Mouse (Mus musculus) kidney, embryonic 15.5 days (tissue): ENCODE results near the gene Rassf10. TPM values are rescaled to one million over a fixed set of nuclear protein-coding genes. Genes with fewer than 3 reads are reported as not detected.
A peak's percentile ranks its signal among the peaks of the same experiment; 100 is the strongest.

Experiments
- ATAC-seq: fragments of 200-750 bp; cut with Nextera tagmentation; replicated peaks from 2 replicates; pipeline ENCODE4 v1.8.0; 2017; ENCODE audit warnings: moderate TSS enrichment; ENCODE audit not compliant: low FRiP score
- H3K27ac ChIP-seq: fragments of 300-500 bp; sonication (generic); 2 replicates; pipeline ENCODE4 v1.5.1; 2015; ENCODE audit warnings: mild to moderate bottlenecking, inconsistent platforms
- H3K27me3 ChIP-seq: fragments of 300-500 bp; sonication (generic); 2 replicates; pipeline ENCODE4 v1.6.1; 2015; ENCODE audit warnings: inconsistent platforms
- H3K36me3 ChIP-seq: fragments of 300-500 bp; sonication (generic); 2 replicates; pipeline ENCODE4 v1.6.1; 2015; ENCODE audit warnings: inconsistent platforms
- H3K4me1 ChIP-seq: fragments of 300-500 bp; sonication (generic); 2 replicates; pipeline ENCODE4 v1.6.1; 2015; ENCODE audit warnings: inconsistent platforms
- H3K4me2 ChIP-seq: fragments of 300-500 bp; sonication (generic); 2 replicates; pipeline ENCODE4 v1.6.1; 2015; ENCODE audit warnings: moderate library complexity, mild to moderate bottlenecking, inconsistent platforms
- H3K4me3 ChIP-seq: fragments of 300-500 bp; sonication (generic); replicated peaks from 2 replicates; pipeline ENCODE4 v1.5.1; 2015; ENCODE audit warnings: mild to moderate bottlenecking, inconsistent platforms
- H3K9ac ChIP-seq: fragments of 300-500 bp; sonication (generic); 2 replicates; pipeline ENCODE4 v1.6.1; 2015; ENCODE audit warnings: mild to moderate bottlenecking, inconsistent platforms
- H3K9me3 ChIP-seq: fragments of 300-500 bp; sonication (generic); replicated peaks from 2 replicates; pipeline ENCODE4 v1.6.1; 2016; ENCODE audit warnings: inconsistent platforms
- WGBS: fragments of 180-500 bp; shearing (Covaris S2); methylation state at CpG from one replicate; pipeline ENCODE4 v1.1.7; 2015; ENCODE audit warnings: mixed read lengths; 5-methylcytosine and 5-hydroxymethylcytosine counted together
- polyA plus RNA-seq: library from polyadenylated mRNA; unstranded; fragments of >200 nt; fragmentation: Nextera tagmentation; extraction: Ambion mirVana; gene quantifications from 2 replicates; pipeline ENCODE4 v1.2.1, GENCODE M21; 2015

Rassf10 gene
- polyA plus RNA-seq, 1 experiment from 2014 or later, result 20.4 TPM

DNA sequence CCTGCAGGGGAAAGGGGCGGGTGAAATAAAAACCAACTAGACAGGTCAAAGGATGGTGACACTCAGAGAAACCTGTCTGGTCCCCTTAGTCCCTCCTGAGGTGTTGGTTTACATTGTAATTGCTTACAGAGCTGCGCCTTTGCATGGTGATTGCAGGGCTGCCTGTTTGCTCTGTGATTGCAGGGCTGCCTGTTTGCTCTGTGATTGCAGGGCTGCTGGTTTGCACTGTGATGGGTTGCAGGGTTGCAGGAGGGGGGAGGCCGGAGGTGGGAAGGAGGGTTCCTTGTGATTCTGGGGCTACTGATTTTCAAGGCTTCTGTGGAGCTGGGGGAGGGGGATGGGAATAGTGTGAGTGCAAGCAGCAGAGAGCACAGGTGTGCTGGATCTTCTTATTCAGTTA is 13.0 kb downstream of the Rassf10 start:
- WGBS, result 25% methylated on average over 3 of the region's 3 CpGs
- no peaks in the 10 kb centered on the region for H3K27me3 ChIP-seq
- no peak overlapping the region for H3K9ac ChIP-seq
- H3K4me3 ChIP-seq, result no peak overlapping the region
- H3K4me1 ChIP-seq, result peaks cover 12% of the 10 kb centered on the region
- ATAC-seq, result peak; percentile 56; the same call in 1 of the 2 replicates
- H3K4me2 ChIP-seq, result peak overlapping the region; percentile 33
- H3K36me3 ChIP-seq, result 0 out of 2 replicates have a peak, but pooled peaks cover 2% of the 10 kb centered on the region
- peak overlapping the region; percentile 82 for H3K27ac ChIP-seq
- H3K9me3 ChIP-seq, result peaks cover 6% of the 10 kb centered on the region

DNA sequence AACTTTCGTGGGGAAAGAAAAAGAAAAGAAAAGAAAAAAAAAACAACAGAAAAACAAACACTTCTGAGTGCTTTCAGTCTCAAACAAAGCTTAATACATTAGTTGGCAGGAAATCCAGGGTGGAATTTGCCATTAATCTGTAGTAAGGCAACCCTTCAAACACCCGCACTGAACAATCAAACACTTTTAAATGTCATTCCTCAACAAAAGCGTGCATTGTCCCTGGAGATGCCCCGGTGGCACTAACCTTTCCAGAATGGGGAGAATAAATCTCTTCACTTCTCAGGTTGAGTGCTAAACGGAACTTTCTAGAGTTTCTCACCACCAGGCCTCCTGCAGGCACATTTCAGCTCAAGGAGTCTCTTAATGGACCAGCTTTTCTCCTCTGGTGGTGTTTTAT is 29.6 kb downstream of the Rassf10 start:
- no peak for ATAC-seq
- H3K4me2 ChIP-seq, result no peak overlapping the region
- no peaks in the 10 kb centered on the region for H3K9me3 ChIP-seq
- H3K9ac ChIP-seq, result no peak overlapping the region
- no peaks in the 10 kb centered on the region for H3K27me3 ChIP-seq
- H3K36me3 ChIP-seq, result no peaks in the 10 kb centered on the region
- H3K27ac ChIP-seq, result no peak overlapping the region
- WGBS, result 35% methylated on average over 5 of the region's 5 CpGs
- H3K4me3 ChIP-seq, result no peak overlapping the region
- peaks cover 18% of the 10 kb centered on the region for H3K4me1 ChIP-seq

- Histone ChIP-seq H3K4me1 (peaks cover 18% of the 10 kb centered on the region), H3K9ac (no peak overlapping the region), H3K27ac (no peak overlapping the region), H3K27me3 (no peaks in the 10 kb centered on the region), H3K9me3 (no peaks in the 10 kb centered on the region), H3K36me3 (no peaks in the 10 kb centered on the region), H3K4me3 (no peak overlapping the region), H3K4me2 (no peak overlapping the region)
- 0 out of 2 replicates have a peak, but pooled peaks have one; percentile 9 for ATAC-seq
- WGBS, result 58% methylated on average over 17 of the region's 17 CpGs
Observed at GRCm38 (mm10) chr7:112984704-112985577, 31.2 kb downstream of the Rassf10 start.

GRCm38 (mm10) chr7:112985578-112985949 is 31.8 kb downstream of the Rassf10 start:
- 60% methylated on average over 8 of the region's 8 CpGs for WGBS
- H3K36me3 ChIP-seq, result no peaks in the 10 kb centered on the region
- H3K27me3 ChIP-seq, result no peaks in the 10 kb centered on the region
- peaks cover 18% of the 10 kb centered on the region for H3K4me1 ChIP-seq
- H3K9me3 ChIP-seq, result no peaks in the 10 kb centered on the region
- no peak overlapping the region for H3K4me3 ChIP-seq
- H3K27ac ChIP-seq, result no peak overlapping the region
- H3K9ac ChIP-seq, result no peak overlapping the region
- H3K4me2 ChIP-seq, result no peak overlapping the region
- ATAC-seq, result no peak

GRCm38 (mm10) chr7:112992928-112993327 is 39.2 kb downstream of the Rassf10 start:
- H3K9ac ChIP-seq, result no peak overlapping the region
- no peaks in the 10 kb centered on the region for H3K9me3 ChIP-seq
- no peaks in the 10 kb centered on the region for H3K27me3 ChIP-seq
- H3K4me1 ChIP-seq, result no peaks in the 10 kb centered on the region
- H3K27ac ChIP-seq, result no peak overlapping the region
- no peak for ATAC-seq
- no peak overlapping the region for H3K4me2 ChIP-seq
- H3K36me3 ChIP-seq, result no peaks in the 10 kb centered on the region
- WGBS, result 80% methylated on average over 5 of the region's 5 CpGs
- no peak overlapping the region for H3K4me3 ChIP-seq

DNA sequence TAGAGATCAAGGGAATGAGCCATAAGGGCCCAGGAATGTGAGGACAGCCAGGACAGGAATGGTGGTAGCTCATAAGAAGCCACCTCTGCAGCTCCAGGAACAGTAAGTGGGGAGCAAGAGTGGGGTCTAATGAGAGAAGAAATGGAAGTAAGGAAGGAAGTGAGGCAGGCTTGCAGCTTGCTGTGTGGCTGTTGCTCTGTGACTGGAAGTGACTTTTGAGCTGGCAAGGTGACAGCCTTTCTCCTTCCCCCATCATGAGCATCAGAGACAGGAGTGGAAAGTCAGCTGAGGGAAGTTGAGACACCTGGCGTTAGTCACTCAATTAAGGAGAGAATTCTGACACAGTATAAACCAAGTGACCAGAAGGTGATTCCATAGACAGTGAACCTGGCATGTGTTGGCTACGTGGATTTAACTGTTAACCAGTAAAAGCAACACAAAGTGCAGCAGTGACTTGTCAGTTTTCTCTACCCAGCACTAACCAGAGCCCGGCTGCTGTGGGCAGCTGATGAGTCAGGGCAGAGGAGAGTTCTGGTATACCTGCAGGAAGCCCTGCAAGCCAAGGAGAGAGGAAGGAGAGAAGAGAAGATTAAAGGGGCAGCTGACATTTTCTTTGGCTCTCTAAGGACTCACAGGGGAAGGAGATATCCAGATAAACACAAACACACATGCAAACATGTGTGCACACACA is 49.9 kb downstream of the Rassf10 start:
- no peaks in the 10 kb centered on the region for H3K27me3 ChIP-seq
- no peaks in the 10 kb centered on the region for H3K4me1 ChIP-seq
- no peaks in the 10 kb centered on the region for H3K9me3 ChIP-seq
- no peak overlapping the region for H3K9ac ChIP-seq
- no peak overlapping the region for H3K4me3 ChIP-seq
- WGBS, result 85% methylated on average over 3 of the region's 3 CpGs
- no peak overlapping the region for H3K4me2 ChIP-seq
- no peaks in the 10 kb centered on the region for H3K36me3 ChIP-seq
- no peak overlapping the region for H3K27ac ChIP-seq
- ATAC-seq, result no peak

DNA sequence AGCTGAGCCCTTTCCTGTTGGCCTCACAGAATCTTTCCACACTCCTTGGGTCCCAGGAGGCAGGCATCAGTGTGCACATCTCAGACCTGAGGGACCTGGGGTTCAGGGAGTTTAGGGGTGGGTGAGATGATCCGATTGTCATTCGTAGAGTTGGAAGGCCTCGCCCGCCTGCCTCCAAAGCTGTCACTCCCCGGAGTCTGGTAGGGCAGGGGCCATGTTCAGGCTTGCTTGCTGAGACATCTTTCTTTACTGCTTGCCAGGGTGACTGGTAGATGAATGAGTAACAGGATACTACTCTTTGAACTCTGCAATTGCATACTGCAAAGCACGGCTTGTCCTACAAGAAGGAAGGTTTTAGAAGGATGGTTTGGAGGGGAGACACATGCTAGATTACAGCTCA is 52.0 kb downstream of the Rassf10 start:
- Histone ChIP-seq H3K4me3 (no peak overlapping the region), H3K9ac (no peak overlapping the region), H3K9me3 (no peaks in the 10 kb centered on the region), H3K4me2 (no peak overlapping the region), H3K36me3 (no peaks in the 10 kb centered on the region), H3K4me1 (no peaks in the 10 kb centered on the region), H3K27me3 (no peaks in the 10 kb centered on the region), H3K27ac (0 out of 2 replicates have a peak overlapping the region, but pooled peaks have one; percentile 4)
- no peak; the same call in 1 of the 2 replicates for ATAC-seq
- WGBS, result 65% methylated on average over 6 of the region's 6 CpGs
